Mouse (Mus musculus): ENCODE measurements at regions not wholly inside any gene's neighbourhood (a gene's known extent, or its start where the extent isn't known, plus 50 kb on each side); places are given as distances from the start of the nearest gene placed in this dataset.
A peak's percentile ranks its signal among the peaks of the same experiment; 100 is the strongest.

DNA sequence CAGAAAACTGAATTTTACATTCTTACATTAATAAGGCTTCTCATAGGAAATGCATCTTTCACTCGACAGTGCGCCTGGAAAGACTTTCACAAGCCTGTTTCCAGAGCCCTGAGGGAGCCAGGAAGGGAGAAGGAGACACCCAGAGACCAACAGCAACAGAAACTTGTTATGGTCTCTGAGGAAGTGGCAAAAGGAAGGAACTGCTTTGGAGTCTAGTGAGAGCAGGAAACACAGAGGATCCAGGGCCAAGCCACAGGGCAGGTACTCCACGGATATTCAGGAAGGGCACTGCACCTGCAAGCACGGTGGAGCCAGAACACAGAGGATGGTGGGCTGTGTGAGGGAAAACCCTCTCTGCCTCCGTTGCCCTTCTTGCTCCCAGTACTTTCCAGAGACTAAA lies 554.8 kb downstream of the Ptprc start:
- DNase-seq, result no peak

DNA sequence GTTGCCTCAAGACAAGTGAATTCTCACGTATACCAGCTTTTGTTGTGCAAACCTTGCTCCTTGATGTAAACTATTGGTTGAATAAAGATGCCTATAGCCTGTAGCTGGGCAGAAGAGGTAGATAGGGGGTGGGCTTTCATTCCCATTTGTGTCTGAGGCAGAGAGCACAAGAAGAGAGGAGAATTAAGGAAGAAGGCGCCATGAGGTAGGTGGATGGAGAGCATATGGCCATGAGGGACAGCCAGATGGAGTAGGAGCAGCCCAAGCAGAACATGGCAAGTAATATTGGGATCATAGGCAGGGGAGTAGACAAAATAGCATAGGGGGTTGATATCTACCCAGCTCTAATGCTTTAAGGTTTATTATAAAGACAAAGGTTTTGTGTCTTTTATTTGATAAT lies 557.3 kb downstream of the Ptprc start:
- peak; percentile 26 to 57 for DNase-seq

DNA sequence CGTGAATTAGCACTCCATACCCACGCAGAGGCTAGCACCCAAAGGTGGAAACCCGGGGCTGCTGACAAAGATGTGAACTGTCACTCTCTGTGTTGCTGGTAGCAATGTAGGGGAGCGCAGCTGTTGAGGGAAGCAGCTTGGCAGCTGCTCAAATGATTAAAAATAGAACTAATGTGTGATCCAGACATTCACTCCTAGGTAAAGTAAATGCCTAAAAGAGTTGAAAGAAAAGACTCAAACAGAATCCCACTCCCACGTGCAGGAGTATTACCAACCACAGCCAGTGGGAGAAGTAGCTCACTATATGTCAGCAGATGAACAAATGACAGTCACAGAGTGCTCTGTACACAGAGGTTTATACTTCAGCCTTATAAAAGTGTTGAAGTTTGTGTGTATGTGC lies 558.0 kb downstream of the Ptprc start:
- DNase-seq, result peak; percentile 27 to 50

DNA sequence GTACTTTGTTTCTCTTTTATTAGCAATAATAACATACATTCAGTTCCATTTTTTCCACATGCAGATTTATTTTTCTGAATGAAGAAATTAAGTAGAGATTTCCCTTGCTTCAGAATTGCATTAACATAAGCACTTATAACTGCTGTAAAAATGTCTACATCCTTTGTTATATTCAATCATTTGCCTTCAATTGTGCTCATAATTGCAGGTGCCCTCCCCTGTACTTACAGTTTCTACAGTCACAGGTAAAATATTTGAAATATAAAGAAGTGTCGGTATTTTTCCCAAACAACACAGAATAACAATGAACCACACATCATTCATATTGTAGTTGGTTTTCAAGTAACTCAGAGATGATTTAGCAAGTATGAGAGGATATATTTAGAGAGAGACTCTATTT lies 568.8 kb downstream of the Ptprc start:
- DNase-seq, result no peak

DNA sequence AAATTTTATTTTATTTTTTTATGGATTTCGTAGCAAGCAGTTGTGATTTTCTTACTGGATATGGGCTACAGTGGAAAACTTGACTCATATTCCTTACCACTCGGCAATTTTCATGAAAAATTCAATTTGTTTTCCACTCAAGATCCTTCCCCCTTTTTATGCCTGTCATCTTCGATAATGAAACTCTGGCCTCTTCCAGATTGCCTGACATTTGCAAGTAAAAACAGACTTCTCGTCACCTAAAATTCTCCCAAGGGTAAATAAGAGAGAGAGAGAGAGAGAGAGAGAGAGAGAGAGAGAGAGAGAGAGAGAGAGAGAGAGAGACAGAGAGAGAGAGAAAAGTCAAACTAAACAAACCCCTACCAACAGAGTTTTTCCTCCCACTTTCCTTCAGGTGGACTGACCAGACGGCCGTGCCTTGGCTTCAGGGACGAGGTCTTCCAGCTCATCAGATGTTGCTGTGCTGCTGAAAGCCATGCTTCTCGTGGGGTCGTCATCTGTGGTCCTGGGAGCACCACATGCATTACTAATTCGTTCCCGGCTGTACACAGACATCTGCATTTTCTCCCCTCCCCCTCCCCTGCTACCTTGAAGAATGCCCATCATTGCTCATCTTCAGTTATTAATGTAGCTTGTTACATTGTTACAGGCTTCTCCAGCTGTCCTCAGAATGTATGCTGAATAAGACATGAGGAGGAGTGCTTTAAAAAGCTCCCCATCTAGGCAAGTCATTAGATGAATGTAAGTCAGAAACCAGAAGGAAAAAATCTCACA lies 569.4 kb downstream of the Ptprc start:
- peak; percentile 35 for DNase-seq

DNA sequence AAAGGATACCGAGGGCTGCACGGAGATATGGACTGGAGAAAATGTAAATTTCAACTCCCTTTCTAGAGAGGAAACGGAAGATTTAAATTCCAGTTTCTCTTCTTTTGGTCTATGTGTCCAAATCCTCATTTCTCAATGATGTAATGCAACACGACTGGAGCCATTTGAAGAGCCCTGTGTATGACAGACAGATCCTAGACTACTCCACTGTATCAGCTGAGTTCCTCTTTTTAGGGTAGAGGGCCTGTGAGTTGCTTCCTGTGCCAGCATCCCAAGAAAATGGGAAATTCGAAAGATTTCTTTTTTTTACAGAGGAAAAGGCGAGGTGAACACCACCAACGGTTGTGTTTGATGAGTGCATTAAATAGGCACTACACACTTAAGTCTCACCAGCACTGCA lies 581.8 kb downstream of the Ptprc start:
- DNase-seq, result no peak

DNA sequence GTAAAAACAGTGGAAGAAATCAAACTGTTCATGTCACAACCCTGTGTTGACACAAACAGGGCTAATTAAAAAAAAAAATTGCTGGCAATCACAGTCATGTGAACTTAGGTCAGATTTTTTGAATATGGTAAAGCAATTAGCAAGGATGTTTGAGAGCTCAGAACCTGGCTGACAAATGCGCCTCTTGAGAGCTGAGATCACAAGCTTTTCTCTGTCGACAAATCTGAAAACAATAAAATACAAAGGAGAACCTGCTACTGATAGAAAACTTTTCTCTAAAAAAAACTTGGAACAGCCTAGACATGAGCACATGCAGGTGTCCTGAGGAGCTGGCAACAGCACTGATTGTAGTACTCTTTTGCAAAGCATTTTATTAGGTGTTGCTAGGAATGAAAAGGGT lies 583.6 kb downstream of the Ptprc start:
- peak in 1 of 2 experiments; percentile 44 for DNase-seq

DNA sequence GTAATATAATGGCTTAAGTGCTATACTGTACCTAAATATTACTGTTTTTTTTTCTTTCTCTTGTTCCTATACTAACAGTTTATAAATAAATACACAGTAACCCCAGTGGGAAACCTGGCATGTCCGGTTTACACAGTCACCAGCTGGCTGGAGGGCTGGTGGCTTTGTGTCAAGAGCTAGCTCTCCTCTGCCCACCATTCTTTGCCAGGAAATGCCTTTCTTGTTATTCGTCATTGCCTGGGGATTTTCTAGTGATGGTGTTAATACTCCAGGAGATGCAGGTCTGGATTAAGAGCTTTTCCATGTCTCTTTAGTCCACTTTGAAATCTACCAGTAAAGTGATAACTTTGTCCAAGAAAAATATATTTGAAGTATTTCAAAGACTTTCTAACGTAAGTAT lies 584.2 kb downstream of the Ptprc start:
- peak; percentile 88 to 90 for DNase-seq

DNA sequence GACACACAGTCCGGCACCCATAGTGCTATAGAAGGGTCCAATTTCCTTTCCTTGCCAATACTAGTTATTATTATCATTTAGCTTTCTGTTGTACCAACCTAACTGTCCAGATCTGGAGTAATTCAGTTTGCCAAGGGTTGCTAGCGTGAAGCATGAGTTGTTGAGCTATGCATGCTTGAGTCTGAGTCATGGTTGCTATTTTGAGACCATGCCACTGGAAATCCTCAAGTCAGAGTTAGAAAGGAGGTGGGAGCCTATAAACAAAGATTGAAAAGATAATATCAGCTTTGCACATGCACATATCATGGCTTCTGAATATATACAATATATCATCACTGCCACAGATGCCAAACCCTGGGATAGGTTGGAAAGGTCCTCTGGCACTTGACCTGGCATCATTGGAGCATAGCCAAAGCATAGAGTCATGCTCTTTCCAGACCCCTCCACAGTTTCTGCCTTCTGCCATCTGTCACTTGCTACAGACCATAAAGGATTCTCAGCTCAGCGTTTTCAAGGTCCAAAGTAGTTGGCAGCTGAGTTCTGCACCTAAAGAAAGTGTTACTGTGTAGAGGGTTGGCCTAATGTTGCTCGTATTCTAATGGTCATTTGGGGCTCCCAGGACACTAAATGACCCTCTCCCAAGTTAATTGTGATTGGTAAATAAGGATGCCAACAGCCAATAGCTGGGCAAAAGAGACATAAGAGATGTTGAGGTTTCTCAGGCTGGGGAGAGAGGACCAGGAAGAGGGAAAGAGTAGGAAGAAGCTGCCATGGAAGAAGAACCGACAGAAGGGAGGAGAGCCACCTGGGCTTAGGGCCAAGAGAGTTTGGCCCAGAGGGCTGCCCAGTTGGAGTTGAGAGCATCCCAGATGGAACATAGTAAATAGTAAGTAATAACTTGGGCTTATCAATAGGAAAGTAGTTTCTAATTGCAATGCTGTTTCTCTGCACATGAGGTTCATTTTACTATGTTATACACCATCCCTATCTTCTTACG lies 586.9 kb downstream of the Ptprc start:
- peak; percentile 87 to 90 for DNase-seq

DNA sequence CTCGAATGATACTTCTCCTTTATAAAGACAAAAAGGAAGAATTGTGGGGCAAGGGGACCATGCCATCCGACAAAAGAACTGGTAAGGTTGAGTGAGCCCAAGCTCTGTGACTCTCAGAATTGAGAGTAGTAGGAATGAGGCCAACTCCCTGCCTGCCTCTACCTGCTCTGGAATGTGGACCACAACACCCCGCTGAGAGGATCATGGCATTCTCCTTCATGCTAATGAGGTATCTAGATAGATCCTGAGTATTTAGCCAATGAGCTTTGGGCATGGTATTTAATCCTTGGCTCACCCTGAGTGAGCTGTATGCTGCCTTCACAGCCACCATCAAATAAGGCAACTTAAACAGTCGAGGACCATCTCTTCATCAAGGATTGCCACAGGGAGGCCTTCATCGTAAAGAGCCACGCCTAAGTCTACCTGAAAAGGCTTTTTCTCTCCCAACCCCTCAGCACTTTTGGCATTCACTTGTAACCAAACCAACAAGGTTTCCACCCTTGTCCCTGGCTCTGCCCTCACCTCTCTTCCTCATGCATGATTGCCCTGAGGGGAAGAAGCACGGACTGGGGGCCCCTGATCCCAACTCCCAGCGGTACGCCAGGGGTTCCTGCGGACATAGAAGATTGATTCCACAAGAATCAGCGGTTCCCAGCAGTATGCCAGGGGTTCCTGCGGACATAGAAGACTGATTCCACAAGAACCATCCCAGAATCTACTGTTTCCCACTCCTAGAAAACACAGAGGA lies 587.9 kb downstream of the Ptprc start:
- peak; percentile 57 to 81 for DNase-seq

DNA sequence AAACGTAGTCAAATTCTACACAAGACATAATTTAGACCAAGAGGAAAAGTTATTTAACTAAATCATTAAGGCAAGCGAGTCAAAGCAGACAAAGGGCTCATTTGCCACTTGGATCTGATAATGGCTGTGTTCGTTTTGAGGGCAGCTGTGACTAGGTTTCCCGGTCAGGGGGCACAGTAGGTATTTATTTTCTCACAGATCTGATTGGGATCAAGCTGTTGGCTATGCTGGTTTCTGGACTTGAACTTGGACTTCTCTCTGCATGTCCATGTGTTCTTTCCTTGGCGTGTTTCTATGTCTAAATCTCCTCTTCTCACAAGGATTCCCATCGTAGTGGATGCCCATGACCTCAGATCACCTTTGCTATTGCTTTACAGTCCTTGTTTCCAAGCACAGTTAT lies 590.8 kb downstream of the Ptprc start:
- peak; percentile 74 to 86 for DNase-seq

DNA sequence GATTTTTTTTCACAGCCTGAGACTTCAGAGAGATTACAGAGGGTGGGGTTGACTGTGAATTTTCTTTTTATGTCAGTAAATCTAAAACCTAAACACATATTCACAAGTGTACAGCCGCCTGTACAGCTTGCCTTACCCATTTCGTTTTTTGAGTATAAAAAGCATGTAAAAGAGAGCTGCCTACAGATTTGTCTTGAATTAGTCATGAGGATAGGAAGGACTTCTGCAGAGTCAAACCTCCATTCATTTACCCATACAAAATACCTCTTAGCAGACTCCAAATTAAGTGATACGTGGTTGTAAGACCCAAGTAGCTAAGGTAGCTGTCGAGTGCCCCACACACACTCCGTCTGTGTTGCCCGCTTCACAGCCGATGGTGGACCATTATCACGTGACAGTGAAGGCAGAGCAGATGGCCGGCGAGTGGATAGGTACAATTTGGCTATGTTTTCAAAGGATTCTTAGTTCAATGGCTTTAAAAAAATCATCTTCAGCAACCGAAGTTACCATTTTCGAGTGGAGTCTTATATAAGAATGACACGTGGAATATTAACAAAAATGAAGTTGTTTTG lies 591.3 kb downstream of the Ptprc start:
- peak; percentile 65 to 72 for DNase-seq

DNA sequence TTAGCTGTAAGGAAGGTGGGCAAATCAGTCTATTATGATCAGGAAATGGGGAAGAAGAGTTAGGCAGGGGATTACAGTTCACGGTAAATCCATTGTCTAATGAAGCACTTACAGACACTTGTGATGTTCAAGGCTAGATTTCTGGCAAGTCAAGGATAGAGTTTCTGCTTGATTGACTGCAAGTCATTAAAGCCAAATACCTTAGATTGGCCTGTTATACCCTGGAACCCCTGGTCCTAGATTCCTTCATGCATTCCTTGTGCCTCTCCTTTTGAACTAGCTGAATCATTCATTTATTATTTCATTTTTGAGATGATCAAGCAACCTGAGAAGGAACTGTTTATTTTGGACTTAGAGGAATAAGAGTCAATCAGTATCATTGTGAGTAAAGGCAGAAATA lies 597.9 kb downstream of the Ptprc start:
- DNase-seq, result no peak

DNA sequence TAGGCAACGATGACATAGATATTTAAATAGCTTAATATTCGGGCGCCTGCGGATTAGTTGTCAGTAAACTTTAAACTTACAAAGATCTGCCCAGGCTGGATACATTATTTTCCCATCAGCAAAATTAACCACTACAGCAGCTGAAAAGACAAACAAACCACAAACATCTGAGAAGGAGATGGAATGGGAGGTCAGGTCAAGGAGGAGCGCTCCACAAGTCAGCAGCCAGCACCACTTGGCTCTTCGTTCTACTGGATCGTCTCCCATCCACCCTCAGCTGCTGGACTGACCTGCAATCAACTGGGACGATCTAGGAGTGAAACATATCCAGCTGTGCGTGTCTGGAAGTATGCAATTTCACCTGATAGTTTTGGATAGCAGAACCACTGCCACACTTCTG lies 599.3 kb downstream of the Ptprc start:
- DNase-seq, result no peak

DNA sequence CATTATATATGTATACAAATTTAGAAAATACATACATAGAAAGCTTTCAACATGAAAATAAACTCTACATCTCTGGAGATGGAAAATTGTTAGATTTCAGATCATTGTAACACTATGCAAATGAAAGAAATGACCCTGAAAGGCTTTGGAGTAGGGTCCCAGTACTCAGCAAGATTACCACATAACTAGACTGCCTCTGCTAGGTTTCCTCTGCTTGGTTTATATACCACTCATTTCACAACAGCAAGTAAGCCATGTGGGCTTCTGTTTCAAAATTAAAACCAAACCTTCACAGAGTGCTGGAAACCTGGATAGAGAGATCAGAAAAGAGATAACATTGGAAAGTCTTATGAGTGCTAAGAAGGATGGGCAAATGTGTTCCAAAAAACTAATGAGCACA lies 600.1 kb downstream of the Ptprc start:
- no peak for DNase-seq

DNA sequence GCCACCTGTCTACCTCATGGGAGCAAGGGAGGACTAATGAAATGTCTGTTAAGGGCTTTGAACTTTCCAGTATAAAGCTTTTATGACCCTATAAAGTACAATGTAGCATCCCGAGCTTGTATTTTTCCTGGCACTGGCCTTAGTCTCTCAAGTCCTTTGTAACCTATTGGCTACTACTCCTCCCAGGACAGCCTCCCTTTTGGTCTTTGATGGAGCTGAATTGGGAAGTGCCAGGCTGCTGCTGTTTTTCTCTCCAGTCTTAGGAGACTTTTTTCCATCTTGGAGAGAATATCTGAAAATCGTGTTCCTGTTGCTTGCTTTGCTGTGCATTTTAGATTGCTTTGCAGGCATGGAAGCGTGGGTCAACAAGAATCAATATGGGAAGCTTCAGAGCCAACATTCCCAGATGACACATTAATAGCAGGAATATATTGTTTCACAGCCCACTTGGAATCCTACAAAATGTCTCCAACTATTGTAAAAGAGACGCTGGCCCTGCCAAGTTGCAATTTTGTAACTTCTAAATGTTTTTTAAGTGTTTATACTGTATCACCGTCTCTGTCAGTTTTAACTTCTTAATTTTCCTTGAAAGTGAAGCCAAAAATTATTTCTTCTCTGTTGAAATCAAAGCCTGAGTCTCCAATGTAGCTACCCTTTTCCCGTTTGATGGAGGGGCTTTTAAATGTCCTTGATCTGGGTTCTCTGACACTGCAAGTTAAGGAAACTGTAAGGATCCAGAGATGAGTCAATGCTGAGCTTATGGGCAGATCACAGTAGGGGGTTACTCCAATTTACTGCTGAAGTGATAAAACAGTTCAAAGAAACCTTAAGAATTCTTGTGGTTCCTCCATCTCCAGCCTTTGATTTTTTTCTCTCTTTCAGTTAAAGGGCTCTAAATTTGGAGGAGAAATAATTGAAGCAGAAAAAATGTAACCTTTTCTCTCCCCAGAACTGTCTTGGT lies 603.3 kb downstream of the Ptprc start:
- DNase-seq, result no peak

DNA sequence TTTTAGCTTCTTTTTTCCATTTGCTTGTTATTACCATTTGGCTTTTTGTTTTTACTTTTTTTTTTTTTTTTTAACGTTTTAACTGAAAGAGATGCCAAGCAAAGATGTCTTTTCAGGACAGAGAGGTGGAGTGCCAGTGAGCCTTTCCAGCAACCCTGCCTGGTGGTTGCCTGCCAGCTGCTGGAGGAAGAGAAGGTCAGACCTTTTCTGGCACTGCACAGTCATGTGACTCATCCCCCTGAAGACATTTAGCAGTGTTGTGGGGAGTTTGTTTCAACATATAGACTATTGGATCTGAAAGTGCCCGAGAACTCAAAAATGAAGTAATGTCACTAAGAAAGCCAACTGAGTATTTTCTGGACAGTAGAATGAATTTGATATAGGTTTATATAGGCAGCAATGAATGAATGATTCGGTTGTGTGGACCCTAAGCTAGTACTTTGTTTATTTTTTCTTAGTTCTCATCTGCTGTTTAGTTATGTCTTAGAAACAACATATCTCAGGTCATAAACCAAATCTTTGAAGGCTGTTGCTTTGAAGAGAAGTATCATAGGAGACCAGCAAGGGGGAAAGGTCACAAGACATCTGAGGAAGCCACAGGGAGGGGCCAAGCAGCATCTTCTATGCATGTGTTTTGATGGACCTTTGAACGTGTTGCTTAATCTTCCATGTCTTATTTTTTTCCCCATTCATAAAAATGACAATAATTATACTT lies 604.2 kb downstream of the Ptprc start:
- peak; percentile 55 to 70 for DNase-seq

DNA sequence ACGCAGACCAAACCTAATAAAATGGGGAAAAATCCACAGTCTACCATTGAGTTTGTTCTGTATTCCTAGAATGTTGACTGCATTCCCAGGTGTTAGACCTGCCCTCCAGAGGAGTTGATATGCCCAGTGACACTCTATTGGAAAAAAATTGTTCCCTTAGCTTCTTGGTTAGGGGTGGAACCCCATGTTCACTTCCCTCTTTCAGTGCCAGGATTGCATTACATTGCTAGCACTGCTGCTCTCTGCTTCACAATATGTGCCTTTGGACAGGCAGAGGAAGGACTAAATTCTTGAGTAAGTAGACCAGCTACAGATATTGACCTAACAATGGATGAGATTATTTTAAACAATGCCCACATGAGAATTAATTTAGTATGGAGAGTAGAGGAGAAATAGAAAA lies 607.3 kb upstream of the Nr5a2 start:
- DNase-seq, result no peak

DNA sequence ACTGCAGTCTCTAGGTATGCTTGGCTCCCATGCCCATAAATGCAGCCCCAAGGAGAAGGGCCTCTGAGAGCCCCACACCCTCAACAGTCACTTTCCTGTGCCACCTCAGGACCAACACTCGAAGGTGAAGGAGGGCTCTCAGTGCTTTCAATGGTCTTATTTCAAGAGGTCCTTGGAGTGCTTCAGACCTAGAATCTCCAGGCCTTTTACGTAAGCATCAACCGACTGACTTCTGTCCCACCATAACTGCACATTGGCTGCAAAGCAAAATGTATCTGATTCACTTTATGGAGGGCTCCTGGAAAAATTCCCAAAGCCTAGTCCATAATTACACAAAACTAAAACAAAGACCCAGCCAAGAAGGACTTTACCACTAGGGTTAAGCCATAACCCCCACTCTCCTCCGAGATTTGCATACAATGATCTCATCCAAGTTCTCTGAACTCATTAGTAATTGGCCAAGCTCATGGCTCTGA lies 605.4 kb upstream of the Nr5a2 start:
- DNase-seq, result no peak

DNA sequence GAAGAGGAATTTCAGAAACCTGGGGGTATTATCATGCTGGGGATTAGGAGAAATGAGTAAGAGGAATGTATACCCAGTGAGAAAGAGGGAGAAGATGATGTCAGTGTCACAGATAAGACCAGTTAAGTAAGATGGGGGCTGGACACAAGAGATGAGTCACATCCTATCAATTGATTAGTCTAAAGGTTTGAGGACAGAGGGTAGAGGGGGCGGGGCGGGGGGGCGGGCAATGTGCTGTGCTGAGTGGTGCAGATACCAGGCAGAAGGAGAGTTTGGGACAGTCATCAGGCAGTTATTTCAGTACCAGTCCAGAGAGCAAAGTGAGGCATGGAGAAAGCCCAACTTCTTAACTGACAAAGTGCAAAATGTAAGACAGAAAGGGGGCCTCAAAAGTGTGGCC lies 601.4 kb upstream of the Nr5a2 start:
- no peak for DNase-seq
